Mouse (Mus musculus): ENCODE results near the gene Nlgn3. TPM values are rescaled to one million over a fixed set of nuclear protein-coding genes. Genes with fewer than 3 reads are reported as not detected.
A peak's percentile ranks its signal among the peaks of the same experiment; 100 is the strongest.

Gene Nlgn3
- polyA plus RNA-seq, 1 experiment = 49.1 TPM

DNA sequence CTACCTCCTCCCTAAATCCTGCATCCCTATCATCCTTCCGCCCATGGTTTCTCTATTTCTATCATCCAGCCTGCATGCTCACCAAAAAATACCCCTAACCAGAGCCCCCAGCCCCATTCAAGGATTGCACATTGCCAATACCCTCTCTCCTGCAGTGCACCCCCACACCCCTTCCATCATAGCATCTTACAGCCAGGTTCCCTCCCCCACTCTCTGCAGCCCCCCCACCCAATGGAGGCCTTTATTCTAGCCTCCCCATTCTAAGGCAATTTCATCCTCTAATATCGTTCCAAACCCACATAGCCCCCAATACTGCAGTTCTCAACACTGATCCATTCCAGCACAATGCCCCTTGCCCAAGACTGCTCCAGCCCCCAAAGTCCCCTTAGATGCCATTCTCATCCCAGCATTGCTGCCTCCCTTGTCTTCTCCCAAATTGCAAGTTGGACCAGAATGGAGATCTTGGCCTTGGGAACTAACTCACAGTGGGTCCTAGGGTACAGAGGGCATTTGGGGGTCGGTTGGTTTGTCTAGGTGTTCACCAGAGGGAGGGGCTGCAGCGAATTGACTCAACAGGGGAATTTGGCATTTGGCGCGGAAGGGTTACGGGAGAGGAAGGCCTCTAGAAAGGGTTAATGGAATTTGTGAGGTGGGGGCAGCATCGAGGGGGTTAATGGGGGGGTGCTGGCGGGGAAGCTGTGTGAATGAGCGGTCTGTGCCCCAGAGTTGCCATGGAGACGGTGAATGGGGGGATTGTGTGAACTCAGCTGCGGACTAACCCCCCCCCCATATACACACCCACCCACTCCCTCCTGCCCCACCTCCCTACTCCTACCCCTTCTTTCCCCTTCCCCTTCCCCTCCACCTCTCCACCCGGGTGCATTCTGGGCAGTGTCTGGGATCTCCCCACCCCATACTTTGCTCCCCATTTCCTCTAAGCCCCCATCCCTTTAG lies 782 bp downstream of the Nlgn3 start:
- TF ChIP-seq POLR2A (IDR thresholded peaks at IDR 0.05; ENCODE audit: extremely low read depth, insufficient read depth, low read length) (no peak), CTCF (IDR thresholded peaks at IDR 0.05; ENCODE audit: extremely low read depth, insufficient read depth, low read length) (no peak)
- Histone ChIP-seq H3K4me3 (ENCODE audit: insufficient read depth, low read length) (peak overlapping the region; percentile 78), H3K4me1 (ENCODE audit: control insufficient read depth, insufficient read depth, low read length) (peaks cover 4% of the 10 kb centered on the region), H3K27ac (ENCODE audit: insufficient read depth, low read length) (peak overlapping the region; percentile 96)

DNA sequence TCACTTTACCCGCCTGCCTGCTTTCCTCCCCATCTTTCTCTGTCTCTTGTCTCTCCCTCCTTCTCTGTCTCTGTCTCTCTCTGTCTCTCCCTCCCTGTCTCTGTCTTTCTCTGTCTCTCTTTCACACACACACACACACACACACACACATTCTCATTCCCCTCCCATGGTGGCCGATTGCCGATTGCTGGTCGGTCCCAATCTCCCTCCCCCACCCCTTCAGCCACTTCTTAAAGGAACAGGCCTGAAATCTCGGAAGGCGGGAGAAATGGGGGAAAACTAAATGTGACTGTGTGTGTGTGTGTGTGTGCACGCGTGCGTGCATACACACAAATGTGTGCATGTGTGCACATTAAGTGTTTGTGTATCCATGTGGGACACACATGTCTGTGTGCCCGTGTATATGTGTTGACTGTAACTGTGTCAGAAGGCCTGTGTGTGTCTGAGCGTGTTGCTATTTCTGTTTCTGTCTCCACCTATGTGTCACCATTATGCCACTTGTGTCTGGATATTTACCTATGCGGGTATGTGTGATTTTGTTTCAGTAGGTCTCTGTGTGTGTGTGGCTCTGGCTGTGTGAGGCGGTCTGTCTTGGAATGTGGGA lies 1.6 kb downstream of the Nlgn3 start:
- Histone ChIP-seq H3K27ac (ENCODE audit: insufficient read depth, low read length) (no peak overlapping the region; the same call in 1 of the 2 replicates), H3K4me3 (ENCODE audit: insufficient read depth, low read length) (peak overlapping the region; percentile 78), H3K4me1 (ENCODE audit: control insufficient read depth, insufficient read depth, low read length) (peaks cover 4% of the 10 kb centered on the region)
- TF ChIP-seq CTCF (IDR thresholded peaks at IDR 0.05; ENCODE audit: extremely low read depth, insufficient read depth, low read length) = no peak
- TF ChIP-seq POLR2A (IDR thresholded peaks at IDR 0.05; ENCODE audit: extremely low read depth, insufficient read depth, low read length) = no peak

DNA sequence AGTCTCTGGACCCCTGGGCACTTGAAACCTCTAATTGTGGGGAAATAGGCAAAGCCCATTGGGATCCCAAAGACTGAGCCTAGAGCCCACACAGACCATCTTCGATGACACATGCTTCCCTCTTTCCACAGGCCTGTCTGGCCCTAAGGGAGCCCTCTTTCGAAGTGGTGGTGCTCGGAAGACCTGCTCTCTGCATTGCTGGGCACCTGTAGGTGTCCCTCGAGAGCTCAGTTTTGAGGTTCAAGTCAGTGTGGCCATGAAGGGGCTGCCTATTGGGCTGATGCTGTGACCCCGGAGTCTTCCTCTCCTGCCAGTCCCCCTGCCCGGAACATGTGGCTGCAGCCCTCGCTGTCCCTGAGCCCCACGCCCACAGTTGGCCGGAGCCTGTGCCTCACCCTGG lies 2.7 kb downstream of the Nlgn3 start:
- TF ChIP-seq CTCF (IDR thresholded peaks at IDR 0.05; ENCODE audit: extremely low read depth, insufficient read depth, low read length) (no peak), POLR2A (IDR thresholded peaks at IDR 0.05; ENCODE audit: extremely low read depth, insufficient read depth, low read length) (no peak)
- peaks cover 4% of the 10 kb centered on the region for H3K4me1 ChIP-seq (ENCODE audit: control insufficient read depth, insufficient read depth, low read length)
- H3K27ac ChIP-seq (ENCODE audit: insufficient read depth, low read length) = no peak overlapping the region
- H3K4me3 ChIP-seq (ENCODE audit: insufficient read depth, low read length) = peak overlapping the region; percentile 78

DNA sequence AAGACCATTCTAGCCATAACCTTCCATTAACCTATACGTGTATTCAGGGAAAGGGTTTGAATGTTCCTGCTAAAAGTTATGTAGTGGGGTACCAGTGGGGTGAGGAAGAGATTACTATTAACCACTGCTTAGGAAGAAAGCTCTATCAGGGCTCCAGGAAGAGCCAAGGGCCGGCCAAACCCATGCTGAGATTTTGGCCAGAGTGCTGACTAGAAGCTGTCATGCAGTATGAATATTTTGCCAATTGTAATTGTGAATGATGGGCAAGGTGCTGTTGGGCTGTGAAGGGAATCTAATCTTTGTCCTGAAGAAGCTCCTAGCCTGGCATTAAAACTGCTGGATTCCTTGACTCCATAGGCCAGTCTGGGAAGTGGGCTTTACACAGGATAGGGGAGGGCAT lies 5.7 kb downstream of the Nlgn3 start:
- no peak for TF ChIP-seq CTCF (IDR thresholded peaks at IDR 0.05; ENCODE audit: extremely low read depth, insufficient read depth, low read length)
- TF ChIP-seq POLR2A (IDR thresholded peaks at IDR 0.05; ENCODE audit: extremely low read depth, insufficient read depth, low read length) = no peak
- Histone ChIP-seq H3K27ac (ENCODE audit: insufficient read depth, low read length) (no peak overlapping the region), H3K4me1 (ENCODE audit: control insufficient read depth, insufficient read depth, low read length) (peaks cover 5% of the 10 kb centered on the region)

DNA sequence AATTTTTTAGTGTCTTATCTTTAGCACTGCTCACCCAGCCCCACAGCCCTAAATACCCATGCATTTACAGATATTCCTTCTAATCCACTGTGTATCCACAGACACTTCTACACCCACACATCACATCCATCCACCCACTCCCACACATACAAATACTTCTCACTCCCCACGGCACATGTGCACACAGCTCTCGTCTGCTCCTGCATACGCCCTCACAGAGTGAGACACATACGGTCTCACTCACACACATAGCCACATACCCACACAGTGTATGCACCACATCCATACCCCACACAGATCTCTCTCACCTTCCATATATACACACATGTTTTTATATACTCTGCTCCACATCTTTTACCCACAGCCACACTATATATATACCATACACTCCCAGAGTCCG lies 10.3 kb downstream of the Nlgn3 start:
- no peak overlapping the region for H3K4me3 ChIP-seq (ENCODE audit: insufficient read depth, low read length)
- peaks cover 5% of the 10 kb centered on the region for H3K4me1 ChIP-seq (ENCODE audit: control insufficient read depth, insufficient read depth, low read length)
- no peak overlapping the region for H3K27ac ChIP-seq (ENCODE audit: insufficient read depth, low read length)
- TF ChIP-seq POLR2A (IDR thresholded peaks at IDR 0.05; ENCODE audit: extremely low read depth, insufficient read depth, low read length) (no peak), CTCF (IDR thresholded peaks at IDR 0.05; ENCODE audit: extremely low read depth, insufficient read depth, low read length) (no peak)

More for the DNA sequence above, 5.7 kb downstream of the Nlgn3 start:
- H3K4me3 ChIP-seq (ENCODE audit: insufficient read depth, low read length) = no peak overlapping the region

DNA sequence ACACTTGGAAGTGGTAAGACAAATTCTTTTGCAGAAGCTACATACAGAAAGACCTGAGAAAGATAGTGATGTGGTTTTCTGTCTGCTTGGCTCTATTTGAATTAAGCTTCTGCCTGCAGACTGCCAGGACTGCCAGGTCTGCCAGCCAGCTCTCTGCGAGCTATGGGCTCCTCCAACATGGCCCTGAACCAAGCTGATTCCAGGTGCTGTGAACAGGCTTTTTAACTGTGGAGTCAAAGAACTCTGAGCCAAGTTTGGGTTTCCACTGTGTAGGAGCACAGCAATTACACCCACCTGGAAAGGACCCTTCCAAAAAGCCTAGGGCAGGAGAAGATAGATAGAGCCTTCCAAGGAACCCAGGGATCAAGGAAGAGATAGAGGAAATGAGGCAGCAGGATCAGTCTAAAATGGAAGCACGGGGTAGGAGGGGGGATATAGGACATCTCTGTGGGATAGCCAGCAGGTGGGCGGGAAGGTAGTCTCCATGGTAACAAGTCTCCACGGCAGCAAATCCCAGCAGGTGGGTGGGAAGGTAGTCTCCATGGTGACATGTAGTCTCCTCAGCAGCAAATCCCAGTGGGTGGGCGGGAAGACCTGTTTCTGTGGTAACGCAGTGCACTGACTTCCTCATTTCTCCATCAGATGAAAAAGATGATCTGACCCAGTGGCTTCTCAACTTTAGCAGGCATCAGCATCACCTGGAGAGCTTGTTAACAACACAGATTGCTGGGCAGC lies 14.8 kb downstream of the Nlgn3 start:
- 0 out of 2 replicates have a peak overlapping the region, but pooled peaks have one; percentile 8 for H3K27ac ChIP-seq (ENCODE audit: insufficient read depth, low read length)
- no peak overlapping the region for H3K4me3 ChIP-seq (ENCODE audit: insufficient read depth, low read length)
- H3K4me1 ChIP-seq (ENCODE audit: control insufficient read depth, insufficient read depth, low read length) = peaks cover 10% of the 10 kb centered on the region
- TF ChIP-seq CTCF (IDR thresholded peaks at IDR 0.05; ENCODE audit: extremely low read depth, insufficient read depth, low read length) (no peak), POLR2A (IDR thresholded peaks at IDR 0.05; ENCODE audit: extremely low read depth, insufficient read depth, low read length) (peak; percentile 32; the same call in 1 of the 2 replicates)

DNA sequence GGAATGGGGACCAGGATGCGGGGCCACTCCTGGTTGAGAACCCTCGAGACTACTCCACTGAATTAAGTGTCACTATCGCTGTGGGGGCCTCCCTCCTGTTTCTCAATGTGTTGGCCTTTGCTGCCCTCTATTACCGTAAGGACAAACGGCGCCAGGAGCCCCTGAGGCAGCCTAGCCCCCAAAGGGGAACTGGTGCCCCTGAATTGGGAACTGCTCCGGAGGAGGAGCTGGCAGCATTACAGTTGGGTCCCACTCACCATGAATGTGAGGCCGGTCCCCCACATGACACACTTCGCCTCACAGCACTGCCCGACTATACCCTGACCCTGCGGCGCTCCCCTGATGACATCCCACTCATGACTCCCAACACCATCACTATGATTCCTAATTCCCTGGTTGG lies 20.8 kb downstream of the Nlgn3 start:
- Histone ChIP-seq H3K27ac (ENCODE audit: insufficient read depth, low read length) (no peak overlapping the region), H3K4me1 (ENCODE audit: control insufficient read depth, insufficient read depth, low read length) (peaks cover 5% of the 10 kb centered on the region), H3K4me3 (ENCODE audit: insufficient read depth, low read length) (no peak overlapping the region)
- TF ChIP-seq POLR2A (IDR thresholded peaks at IDR 0.05; ENCODE audit: extremely low read depth, insufficient read depth, low read length) (no peak), CTCF (IDR thresholded peaks at IDR 0.05; ENCODE audit: extremely low read depth, insufficient read depth, low read length) (no peak)

DNA sequence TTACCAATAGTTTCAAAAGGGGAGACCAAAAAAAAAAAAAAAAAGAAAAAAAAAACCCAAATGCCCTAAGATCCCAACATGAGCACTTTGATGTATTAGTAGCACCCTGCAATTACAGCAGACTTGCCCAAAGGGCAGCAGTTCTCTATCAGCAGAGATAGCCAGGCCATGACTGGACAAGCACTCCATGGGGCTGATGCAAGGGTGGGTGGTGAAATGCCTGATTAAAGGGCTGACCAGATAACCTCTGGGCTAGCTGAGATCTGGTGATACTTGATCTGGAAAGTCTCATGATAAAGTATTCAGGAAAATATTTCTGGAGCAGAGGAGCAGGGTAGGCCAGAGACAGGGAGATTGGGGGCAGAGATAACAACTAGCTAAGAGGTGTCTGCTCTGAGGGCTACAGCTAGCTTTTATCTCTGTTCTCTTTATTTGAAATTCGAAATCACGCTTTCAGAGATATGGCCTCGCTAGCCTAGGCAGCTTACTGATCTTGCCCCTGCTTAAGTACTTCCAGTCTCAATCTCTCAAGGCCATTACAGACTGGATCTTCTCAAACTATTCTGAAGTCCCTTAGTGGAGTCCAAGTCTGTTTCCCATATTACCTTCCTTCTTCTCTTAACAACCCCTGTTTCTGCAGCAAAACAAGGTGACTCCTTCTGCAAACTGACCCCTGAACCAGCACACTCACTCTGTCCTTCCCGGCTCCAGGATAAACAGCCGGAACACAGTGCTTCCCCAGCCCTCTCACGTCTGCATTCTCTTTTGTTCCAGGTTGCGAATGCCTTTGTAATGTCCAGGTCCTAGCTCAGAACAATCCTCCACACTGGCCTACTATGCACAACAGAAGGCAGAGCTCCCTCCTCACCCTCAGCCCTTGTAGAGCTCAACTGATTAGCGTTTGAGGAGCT lies 27.3 kb downstream of the Nlgn3 start:
- H3K27ac ChIP-seq (ENCODE audit: insufficient read depth, low read length) = no peak overlapping the region
- H3K4me3 ChIP-seq (ENCODE audit: insufficient read depth, low read length) = no peak overlapping the region
- TF ChIP-seq CTCF (IDR thresholded peaks at IDR 0.05; ENCODE audit: extremely low read depth, insufficient read depth, low read length) (no peak), POLR2A (IDR thresholded peaks at IDR 0.05; ENCODE audit: extremely low read depth, insufficient read depth, low read length) (no peak)
- peaks cover 1% of the 10 kb centered on the region; the same call in 1 of the 2 replicates for H3K4me1 ChIP-seq (ENCODE audit: control insufficient read depth, insufficient read depth, low read length)
